Mouse (Mus musculus): ENCODE results near the gene Gas2l1.

DNA sequence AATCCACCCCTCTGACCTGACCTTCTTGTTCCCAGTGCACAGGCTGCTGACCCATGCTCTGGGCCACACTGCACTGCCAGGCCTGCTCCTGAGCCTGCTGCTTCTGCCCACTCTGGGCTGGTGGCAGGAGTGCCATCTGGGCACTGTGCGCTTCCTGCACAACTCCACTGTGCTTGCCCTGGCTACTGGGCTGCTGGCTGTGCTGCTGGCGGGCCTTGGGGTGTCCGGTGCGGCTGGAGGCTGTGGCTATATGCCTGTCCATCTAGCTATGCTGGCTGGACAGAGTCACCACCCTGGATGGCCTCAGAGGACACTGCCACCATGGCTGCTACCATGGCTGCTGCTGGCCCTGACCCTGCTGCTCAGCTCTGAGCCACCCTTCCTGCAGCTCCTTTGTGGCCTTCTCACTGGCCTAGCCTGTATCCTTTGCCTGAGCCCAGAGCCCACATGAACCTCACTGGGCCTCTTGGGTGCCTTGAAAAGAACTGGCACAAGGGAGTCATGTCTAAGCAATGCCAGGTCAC, 38.9 kb upstream of the Gas2l1 start:
- TF ChIP-seq CTCF (IDR thresholded peaks at IDR 0.05; ENCODE audit: low read depth) (no peak), EP300 (optimal IDR thresholded peaks at IDR 0.05) (no peak)

Measured in stomach, postnatal 0 days (tissue).